Mouse (Mus musculus): Measurements from ENCODE around the gene Pde4b. TPM values are rescaled to one million over a fixed set of nuclear protein-coding genes. Genes with fewer than 3 reads are reported as not detected.
A peak's percentile ranks its signal among the peaks of the same experiment; 100 is the strongest.

Gene Pde4b
- polyA plus RNA-seq, 1 experiment: 3.9 TPM

DNA sequence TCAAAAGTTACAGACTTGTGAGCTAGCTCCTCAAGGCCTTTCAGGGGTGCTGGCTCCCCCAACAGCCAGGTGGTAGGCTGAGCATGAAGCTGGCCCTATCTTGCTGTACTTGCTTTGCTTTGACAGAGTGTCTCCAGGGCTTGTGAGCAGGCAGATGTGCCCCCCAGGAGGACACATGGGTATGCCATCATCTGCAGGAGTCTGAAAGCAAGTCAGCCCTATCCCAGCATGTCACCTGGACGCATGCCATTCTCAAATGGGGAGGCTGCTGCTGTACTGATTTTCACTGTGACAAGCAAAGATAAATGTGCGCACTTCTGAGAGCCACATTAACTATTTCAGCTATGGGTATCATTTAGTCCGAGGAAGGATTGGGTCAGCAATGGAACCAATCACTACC is 507.2 kb downstream of the Pde4b start:
- TF ChIP-seq CTCF (IDR thresholded peaks at IDR 0.05; ENCODE audit: control insufficient read depth, insufficient read depth, low read length) (no peak), POLR2A (IDR thresholded peaks at IDR 0.05; ENCODE audit: borderline replicate concordance, control insufficient read depth, low read depth, low read length) (no peak)
- no peak overlapping the region for H3K27ac ChIP-seq (ENCODE audit: control insufficient read depth, insufficient read depth, low read depth, low read length, poor library complexity)
- WGBS: 80% methylated on average over 3 of the region's 3 CpGs
- no peak overlapping the region for H3K4me3 ChIP-seq (replicated peaks; ENCODE audit: control insufficient read depth, low read depth, low read length)
- H3K4me1 ChIP-seq (ENCODE audit: control insufficient read depth, insufficient read depth, low read length): no peaks in the 10 kb centered on the region

DNA sequence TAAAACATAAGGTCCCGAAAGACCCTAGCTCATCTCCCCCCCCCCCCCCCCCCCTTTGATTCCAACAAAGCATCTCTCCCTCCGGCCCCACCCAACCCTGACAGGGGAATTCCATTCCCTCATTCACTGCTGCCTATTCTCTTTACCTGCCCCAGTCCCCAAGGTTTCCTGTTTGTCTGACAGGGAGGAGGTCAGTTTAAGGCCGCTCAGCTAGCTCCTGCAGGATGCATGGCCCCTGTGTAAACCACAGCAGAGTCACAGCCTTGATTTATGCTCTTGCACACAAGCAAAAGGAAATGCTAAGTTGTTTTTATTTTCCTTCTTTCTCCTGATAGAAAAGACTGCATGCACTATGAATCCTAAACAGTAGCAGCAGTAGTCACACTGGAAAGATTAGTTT is 516.6 kb downstream of the Pde4b start:
- WGBS: 69% methylated on average over 3 of the region's 3 CpGs
- Histone ChIP-seq H3K4me1 (ENCODE audit: control insufficient read depth, insufficient read depth, low read length) (peaks cover 5% of the 10 kb centered on the region), H3K4me3 (replicated peaks; ENCODE audit: control insufficient read depth, low read depth, low read length) (no peak overlapping the region), H3K27ac (ENCODE audit: control insufficient read depth, insufficient read depth, low read depth, low read length, poor library complexity) (no peak overlapping the region)
- TF ChIP-seq POLR2A (IDR thresholded peaks at IDR 0.05; ENCODE audit: borderline replicate concordance, control insufficient read depth, low read depth, low read length) (no peak), CTCF (IDR thresholded peaks at IDR 0.05; ENCODE audit: control insufficient read depth, insufficient read depth, low read length) (no peak)

DNA sequence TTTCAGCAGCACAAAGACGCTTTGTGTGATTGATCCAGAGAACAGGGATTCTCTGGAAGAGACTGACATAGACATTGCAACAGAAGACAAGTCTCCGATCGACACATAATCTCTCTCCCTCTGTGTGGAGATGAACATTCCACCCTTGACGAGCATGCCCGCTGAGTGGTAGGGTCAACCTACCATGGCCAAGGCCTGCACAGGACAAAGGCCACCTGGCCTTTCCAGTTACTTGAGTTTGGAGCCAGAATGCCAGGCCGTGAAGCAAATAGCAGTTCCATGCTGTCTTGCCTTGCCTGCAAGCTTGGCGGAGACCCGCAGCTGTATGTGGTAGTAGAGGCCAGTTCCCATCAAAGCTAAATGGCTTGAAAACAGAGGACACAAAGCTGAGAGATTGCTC is 517.9 kb downstream of the Pde4b start:
- H3K4me3 ChIP-seq (replicated peaks; ENCODE audit: control insufficient read depth, low read depth, low read length): no peak overlapping the region
- peaks cover 5% of the 10 kb centered on the region for H3K4me1 ChIP-seq (ENCODE audit: control insufficient read depth, insufficient read depth, low read length)
- TF ChIP-seq POLR2A (IDR thresholded peaks at IDR 0.05; ENCODE audit: borderline replicate concordance, control insufficient read depth, low read depth, low read length): no peak
- TF ChIP-seq CTCF (IDR thresholded peaks at IDR 0.05; ENCODE audit: control insufficient read depth, insufficient read depth, low read length): no peak
- 86% methylated on average over 8 of the region's 8 CpGs for WGBS
- 0 out of 2 replicates have a peak overlapping the region, but pooled peaks have one; percentile 15 for H3K27ac ChIP-seq (ENCODE audit: control insufficient read depth, insufficient read depth, low read depth, low read length, poor library complexity)

DNA sequence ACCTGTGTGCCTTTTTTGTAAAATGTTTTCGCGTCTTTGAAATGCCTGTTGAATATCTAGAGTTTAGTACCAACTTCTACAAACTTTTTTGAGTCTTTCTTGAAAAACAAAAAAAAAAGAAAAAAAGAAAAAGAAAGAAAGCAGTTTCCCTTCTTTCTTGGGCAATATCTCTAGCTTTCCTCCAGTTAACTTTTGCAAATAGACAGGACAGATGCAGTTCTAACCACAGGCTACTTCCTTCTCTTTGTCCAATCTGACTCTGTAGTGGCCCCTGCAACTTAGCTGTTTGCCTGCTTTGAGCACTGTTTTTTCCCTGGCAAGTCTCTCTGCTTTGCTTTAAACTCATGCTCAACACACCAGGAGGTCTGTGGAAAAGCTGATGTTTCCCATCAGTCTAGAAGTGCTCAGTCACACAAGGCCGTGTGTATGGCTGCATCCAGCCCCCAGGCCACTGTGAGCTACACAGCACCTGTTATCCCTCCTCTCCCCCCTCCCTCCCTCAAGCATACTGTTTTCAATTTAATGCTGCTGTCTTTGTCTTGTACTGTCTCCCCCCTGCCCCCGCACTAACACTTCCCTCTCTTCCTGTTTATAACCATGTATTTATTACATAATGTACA is 518.5 kb downstream of the Pde4b start:
- Histone ChIP-seq H3K4me3 (replicated peaks; ENCODE audit: control insufficient read depth, low read depth, low read length) (no peak overlapping the region), H3K27ac (ENCODE audit: control insufficient read depth, insufficient read depth, low read depth, low read length, poor library complexity) (peak overlapping the region; percentile 69), H3K4me1 (ENCODE audit: control insufficient read depth, insufficient read depth, low read length) (peaks cover 5% of the 10 kb centered on the region)
- TF ChIP-seq CTCF (IDR thresholded peaks at IDR 0.05; ENCODE audit: control insufficient read depth, insufficient read depth, low read length): no peak
- no peak for TF ChIP-seq POLR2A (IDR thresholded peaks at IDR 0.05; ENCODE audit: borderline replicate concordance, control insufficient read depth, low read depth, low read length)
- 49% methylated on average over 4 of the region's 4 CpGs for whole genome bisulfite sequencing

DNA sequence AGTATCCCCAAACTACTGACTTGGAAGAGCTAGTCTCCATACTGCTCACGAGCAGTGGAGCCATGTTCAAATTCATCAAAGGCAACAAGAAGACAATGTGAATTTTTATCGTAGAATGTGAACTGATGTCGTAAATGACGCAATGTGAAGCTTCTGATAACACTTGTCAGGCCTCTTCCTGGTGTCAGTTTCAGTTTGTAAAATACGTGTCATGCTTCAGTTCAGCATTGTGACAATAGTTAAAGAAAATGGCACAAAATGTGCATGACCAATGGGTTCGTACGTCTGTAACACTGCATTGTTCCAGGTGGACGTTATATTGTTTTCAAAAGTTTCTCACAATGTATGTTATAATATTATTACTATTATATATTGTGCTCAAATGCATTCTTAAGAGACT is 519.5 kb downstream of the Pde4b start:
- TF ChIP-seq CTCF (IDR thresholded peaks at IDR 0.05; ENCODE audit: control insufficient read depth, insufficient read depth, low read length) (no peak), POLR2A (IDR thresholded peaks at IDR 0.05; ENCODE audit: borderline replicate concordance, control insufficient read depth, low read depth, low read length) (no peak)
- WGBS: 47% methylated on average over 8 of the region's 8 CpGs
- no peak overlapping the region for H3K27ac ChIP-seq (ENCODE audit: control insufficient read depth, insufficient read depth, low read depth, low read length, poor library complexity)
- peaks cover 5% of the 10 kb centered on the region for H3K4me1 ChIP-seq (ENCODE audit: control insufficient read depth, insufficient read depth, low read length)
- H3K4me3 ChIP-seq (replicated peaks; ENCODE audit: control insufficient read depth, low read depth, low read length): no peak overlapping the region

DNA sequence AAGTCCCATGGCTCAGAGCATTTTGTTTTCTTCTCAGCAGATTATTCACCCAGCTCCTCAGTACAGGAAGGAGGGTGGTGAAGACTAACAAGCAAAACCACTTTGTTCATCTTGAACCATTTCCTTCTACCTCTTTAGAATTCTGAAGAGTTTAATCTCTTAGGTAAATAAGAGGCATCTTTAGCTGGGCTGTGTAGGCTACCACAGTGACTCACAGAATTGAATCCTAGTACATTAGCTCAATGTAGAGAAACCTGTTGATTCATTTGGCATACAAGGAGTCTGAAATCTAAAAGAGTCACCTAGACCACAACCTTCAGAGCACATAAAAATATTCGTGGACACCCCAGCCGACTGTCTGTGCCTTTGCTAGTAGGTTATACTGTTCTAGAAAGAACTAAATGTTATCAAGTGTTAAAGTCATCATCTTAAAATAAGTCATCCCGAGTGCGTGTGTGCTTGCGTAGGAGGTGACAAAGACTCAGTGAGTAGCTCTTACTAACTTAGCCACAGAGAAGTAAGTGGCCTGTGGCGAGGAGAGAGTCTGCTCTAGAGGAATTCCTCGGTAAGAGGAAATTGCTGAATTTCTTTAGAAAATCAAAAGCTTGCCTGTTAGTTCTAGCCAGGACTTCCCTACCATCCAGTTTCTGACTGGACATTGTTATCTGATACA is 520.5 kb downstream of the Pde4b start:
- no peak overlapping the region for H3K27ac ChIP-seq (ENCODE audit: control insufficient read depth, insufficient read depth, low read depth, low read length, poor library complexity)
- no peak overlapping the region for H3K4me3 ChIP-seq (replicated peaks; ENCODE audit: control insufficient read depth, low read depth, low read length)
- TF ChIP-seq POLR2A (IDR thresholded peaks at IDR 0.05; ENCODE audit: borderline replicate concordance, control insufficient read depth, low read depth, low read length) (no peak), CTCF (IDR thresholded peaks at IDR 0.05; ENCODE audit: control insufficient read depth, insufficient read depth, low read length) (no peak)
- peaks cover 5% of the 10 kb centered on the region for H3K4me1 ChIP-seq (ENCODE audit: control insufficient read depth, insufficient read depth, low read length)
- WGBS: 43% methylated on average over 7 of the region's 7 CpGs

DNA sequence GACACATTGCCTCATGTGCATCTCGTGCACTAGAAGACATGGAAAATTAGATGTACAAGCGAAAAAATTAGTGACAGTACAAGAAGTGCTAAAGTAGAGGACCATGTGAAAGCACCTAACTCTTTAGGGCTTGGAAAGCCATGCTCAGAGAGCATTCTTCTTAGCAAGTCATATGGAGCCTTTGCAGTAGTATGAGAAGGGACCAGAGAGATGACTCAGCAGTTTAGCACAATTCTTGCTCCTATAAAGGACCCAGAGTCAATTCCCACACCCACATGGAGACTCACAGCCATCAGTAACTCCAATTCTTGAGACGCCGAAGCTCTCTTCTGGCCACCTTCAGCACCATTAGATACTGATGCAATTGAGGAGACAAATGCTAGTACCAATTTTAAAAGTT is 525.3 kb downstream of the Pde4b start:
- no peak for TF ChIP-seq CTCF (IDR thresholded peaks at IDR 0.05; ENCODE audit: control insufficient read depth, insufficient read depth, low read length)
- TF ChIP-seq POLR2A (IDR thresholded peaks at IDR 0.05; ENCODE audit: borderline replicate concordance, control insufficient read depth, low read depth, low read length): no peak
- Histone ChIP-seq H3K27ac (ENCODE audit: control insufficient read depth, insufficient read depth, low read depth, low read length, poor library complexity) (no peak overlapping the region), H3K4me3 (replicated peaks; ENCODE audit: control insufficient read depth, low read depth, low read length) (no peak overlapping the region), H3K4me1 (ENCODE audit: control insufficient read depth, insufficient read depth, low read length) (no peaks in the 10 kb centered on the region; the same call in 1 of the 2 replicates)
- 85% methylated on average over 4 of the region's 4 CpGs for WGBS

DNA sequence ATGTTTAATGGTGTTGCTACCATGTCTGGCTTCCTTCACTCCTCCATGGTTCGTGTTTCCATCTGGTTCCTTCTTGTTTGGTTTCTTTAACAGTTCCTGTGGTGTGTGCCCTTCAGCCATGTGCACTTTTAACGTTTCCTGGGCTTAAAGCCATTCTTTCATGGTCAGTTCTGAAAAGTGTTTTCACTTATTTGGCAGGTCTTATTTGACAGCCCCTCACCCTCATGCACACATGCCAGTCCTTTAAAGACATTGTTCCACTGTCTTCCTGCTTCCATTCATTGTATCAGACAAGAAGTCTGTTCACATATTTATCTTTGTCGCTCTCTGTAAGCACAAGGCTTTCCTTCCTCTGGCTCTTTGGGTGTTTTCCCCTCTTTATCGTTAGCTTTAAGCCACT is 530.4 kb downstream of the Pde4b start:
- 36% methylated on average over 4 of the region's 4 CpGs for WGBS
- Histone ChIP-seq H3K27ac (ENCODE audit: control insufficient read depth, insufficient read depth, low read depth, low read length, poor library complexity) (no peak overlapping the region), H3K4me3 (replicated peaks; ENCODE audit: control insufficient read depth, low read depth, low read length) (no peak overlapping the region), H3K4me1 (ENCODE audit: control insufficient read depth, insufficient read depth, low read length) (no peaks in the 10 kb centered on the region)
- TF ChIP-seq POLR2A (IDR thresholded peaks at IDR 0.05; ENCODE audit: borderline replicate concordance, control insufficient read depth, low read depth, low read length) (no peak), CTCF (IDR thresholded peaks at IDR 0.05; ENCODE audit: control insufficient read depth, insufficient read depth, low read length) (no peak)
